Mouse (Mus musculus) ES-E14 (cell line): ENCODE results near the gene Eif4e3. TPM values are rescaled to one million over a fixed set of nuclear protein-coding genes. Genes with fewer than 3 reads are reported as not detected.
A peak's percentile ranks its signal among the peaks of the same experiment; 100 is the strongest.

Source experiments
- DNase-seq: peaks from one replicate; pipeline ENCODE4 v3.0.0-alpha.2; 2013; ENCODE audit warnings: low read depth, low spot score
- H3K27ac ChIP-seq: 2 replicates; pipeline ENCODE4 v1.5.1; 2012; ENCODE audit warnings: low read depth, mild to moderate bottlenecking, low read length, moderate library complexity, mixed read lengths; ENCODE audit not compliant: poor library complexity, insufficient read depth, severe bottlenecking
- H3K36me3 ChIP-seq: 2 replicates; pipeline ENCODE4 v1.6.1; 2012; ENCODE audit warnings: mild to moderate bottlenecking, low read length, moderate library complexity, mixed read lengths; ENCODE audit not compliant: control insufficient read depth, poor library complexity, insufficient read depth, severe bottlenecking
- H3K4me1 ChIP-seq, 2 experiments: fragments of 150-350 bp in 1 of 2; sonication (generic) in 1 of 2; 2 replicates each; pipeline ENCODE4 v1.6.1; 2012; ENCODE audit warnings: low read length in 2 of 2, mild to moderate bottlenecking in 1 of 2, mixed read lengths in 1 of 2; ENCODE audit not compliant: control insufficient read depth in 2 of 2, insufficient read depth in 2 of 2, poor library complexity in 1 of 2
- H3K4me3 ChIP-seq, 2 experiments: fragments of 150-350 bp in 1 of 2; sonication (generic) in 1 of 2; 2 replicates each; pipeline ENCODE4 v1.5.1; 2012; ENCODE audit warnings: low read length in 2 of 2, low read depth in 1 of 2, mild to moderate bottlenecking in 1 of 2, mixed read lengths in 1 of 2; ENCODE audit not compliant: insufficient read depth in 1 of 2, poor library complexity in 1 of 2, severe bottlenecking in 1 of 2
- H3K9ac ChIP-seq: 2 replicates; pipeline ENCODE4 v1.6.1; 2012; ENCODE audit warnings: low read depth, mild to moderate bottlenecking, low read length, mixed read lengths; ENCODE audit not compliant: poor library complexity, insufficient read depth, severe bottlenecking
- H3K9me3 ChIP-seq: fragments of 150-350 bp; sonication (generic); 2 replicates; pipeline ENCODE4 v1.6.1; 2012; ENCODE audit warnings: low read depth, mild to moderate bottlenecking, low read length; ENCODE audit not compliant: control insufficient read depth, insufficient read depth
- CHD2 ChIP-seq: IDR thresholded peaks from 2 replicates; pipeline ENCODE4 v1.6.1; 2014; ENCODE audit warnings: mild to moderate bottlenecking, low read depth, low read length, inconsistent platforms
- HCFC1 ChIP-seq: IDR thresholded peaks from 2 replicates; pipeline ENCODE4 v1.6.1; 2012; ENCODE audit warnings: low read length, inconsistent platforms, borderline replicate concordance; ENCODE audit not compliant: insufficient read depth
- MAFK ChIP-seq: IDR thresholded peaks from 2 replicates; pipeline ENCODE4 v1.6.1; 2014; ENCODE audit warnings: mild to moderate bottlenecking, low read depth, low read length, inconsistent platforms; ENCODE audit not compliant: insufficient read depth
- ZC3H11A ChIP-seq: IDR thresholded peaks from 2 replicates; pipeline ENCODE4 v1.6.1; 2012; ENCODE audit warnings: low read depth, mild to moderate bottlenecking, inconsistent platforms, low read length, borderline replicate concordance
- ZNF384 ChIP-seq: IDR thresholded peaks from 2 replicates; pipeline ENCODE4 v1.6.1; 2012; ENCODE audit warnings: low read depth, low read length, inconsistent platforms
- in situ Hi-C, 2 experiments: fragments of 600-800 bp; cut with MboI; formaldehyde crosslinking; loops; one replicate each; pipeline ENCODE4 v1.15.1; 2025; ENCODE audit warnings: low sequenced_read_pairs in 2 of 2, inconsistent platforms in 1 of 2; ENCODE audit not compliant: unreplicated experiment in 2 of 2
- total RNA-seq: library from RNA; depleted of rRNA; stranded (reverse); fragments of 300-350 nt; gene quantifications from 2 replicates; pipeline ENCODE4 v1.2.3, GENCODE M21; 2012

The Eif4e3 gene
- total RNA-seq, 1 experiment: 1.4 TPM

DNA sequence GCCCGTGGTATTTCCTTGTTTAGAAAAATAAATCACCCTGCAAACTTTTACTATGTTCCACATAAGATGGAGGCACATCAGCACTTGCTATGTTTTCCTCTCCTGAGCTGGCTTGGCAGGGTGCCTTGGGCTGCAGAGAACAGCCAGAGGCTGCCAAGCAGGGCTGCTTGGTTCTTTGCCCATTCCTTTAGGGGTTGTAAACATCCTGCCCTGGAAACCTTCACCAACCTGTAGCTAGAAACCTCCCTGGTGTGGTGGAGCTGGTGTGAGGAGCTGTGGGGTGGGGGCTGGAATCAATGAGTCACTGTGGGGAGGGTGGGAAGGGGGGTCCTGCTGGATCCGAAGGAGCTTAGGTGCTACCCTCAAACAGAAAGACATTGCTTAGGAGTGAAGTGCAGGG is 61.8 kb downstream of the Eif4e3 start:
- Histone ChIP-seq H3K9ac (no peak overlapping the region), H3K4me1 (no peaks in the 10 kb centered on the region), H3K9me3 (no peaks in the 10 kb centered on the region), H3K4me3 (no peak overlapping the region), H3K27ac (no peak overlapping the region), H3K36me3 (no peaks in the 10 kb centered on the region)
- DNase-seq: no peak
- TF ChIP-seq ZC3H11A (no peak), MAFK (no peak), HCFC1 (no peak), ZNF384 (no peak), CHD2 (no peak)
- in situ Hi-C loops: no loop called here

DNA sequence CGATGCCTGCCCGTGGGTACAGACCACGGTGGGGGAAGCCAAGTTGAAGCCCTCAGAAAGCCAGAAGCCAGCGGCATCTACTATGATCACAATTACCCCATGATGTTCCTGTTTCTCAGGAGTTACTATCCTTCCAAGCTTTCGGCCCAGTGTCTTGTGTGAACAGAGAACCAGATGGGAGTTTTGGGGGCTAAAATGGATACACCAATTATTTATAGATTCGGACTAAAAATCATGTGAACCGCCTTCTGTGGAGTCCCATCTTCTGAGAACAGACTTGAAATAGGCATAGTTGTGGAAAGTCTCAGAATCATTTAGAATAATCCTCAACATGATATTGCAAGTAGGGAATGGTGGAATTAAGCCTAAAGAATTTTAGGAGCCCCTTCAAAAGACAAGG is 64.1 kb downstream of the Eif4e3 start:
- Histone ChIP-seq H3K36me3 (no peaks in the 10 kb centered on the region), H3K9me3 (no peaks in the 10 kb centered on the region), H3K4me3 (no peak overlapping the region), H3K9ac (no peak overlapping the region), H3K4me1 (no peaks in the 10 kb centered on the region), H3K27ac (no peak overlapping the region)
- TF ChIP-seq HCFC1 (no peak), CHD2 (no peak), ZC3H11A (no peak), ZNF384 (no peak), MAFK (no peak)
- no peak for DNase-seq
- in situ Hi-C loops: no loop called here

DNA sequence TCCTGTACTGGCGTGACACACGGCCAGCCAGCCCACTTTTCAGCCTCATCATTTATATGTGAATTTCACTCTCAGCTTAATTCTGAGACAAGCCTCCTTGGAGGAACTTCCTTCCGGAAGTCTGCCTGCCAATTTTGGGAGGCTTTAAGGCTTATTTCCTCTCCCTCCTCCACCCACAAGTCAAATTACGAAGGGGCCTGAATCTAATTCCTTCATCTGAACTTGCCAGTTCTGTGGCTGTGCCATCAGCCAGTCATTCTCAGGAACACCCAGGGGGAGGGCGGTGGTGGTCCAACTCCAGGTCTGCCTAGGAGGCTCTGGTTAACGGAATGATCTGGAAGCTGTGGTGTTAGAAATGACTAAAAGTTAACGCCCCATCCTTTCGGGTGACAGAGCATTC is 65.7 kb downstream of the Eif4e3 start:
- no peaks in the 10 kb centered on the region for H3K9me3 ChIP-seq
- no peaks in the 10 kb centered on the region for H3K4me1 ChIP-seq
- H3K27ac ChIP-seq: no peak overlapping the region
- in situ Hi-C loops: no loop called here
- no peak overlapping the region for H3K4me3 ChIP-seq
- TF ChIP-seq ZNF384 (no peak), ZC3H11A (no peak), CHD2 (no peak), HCFC1 (no peak), MAFK (no peak)
- no peak for DNase-seq
- H3K36me3 ChIP-seq: no peaks in the 10 kb centered on the region
- no peak overlapping the region for H3K9ac ChIP-seq

DNA sequence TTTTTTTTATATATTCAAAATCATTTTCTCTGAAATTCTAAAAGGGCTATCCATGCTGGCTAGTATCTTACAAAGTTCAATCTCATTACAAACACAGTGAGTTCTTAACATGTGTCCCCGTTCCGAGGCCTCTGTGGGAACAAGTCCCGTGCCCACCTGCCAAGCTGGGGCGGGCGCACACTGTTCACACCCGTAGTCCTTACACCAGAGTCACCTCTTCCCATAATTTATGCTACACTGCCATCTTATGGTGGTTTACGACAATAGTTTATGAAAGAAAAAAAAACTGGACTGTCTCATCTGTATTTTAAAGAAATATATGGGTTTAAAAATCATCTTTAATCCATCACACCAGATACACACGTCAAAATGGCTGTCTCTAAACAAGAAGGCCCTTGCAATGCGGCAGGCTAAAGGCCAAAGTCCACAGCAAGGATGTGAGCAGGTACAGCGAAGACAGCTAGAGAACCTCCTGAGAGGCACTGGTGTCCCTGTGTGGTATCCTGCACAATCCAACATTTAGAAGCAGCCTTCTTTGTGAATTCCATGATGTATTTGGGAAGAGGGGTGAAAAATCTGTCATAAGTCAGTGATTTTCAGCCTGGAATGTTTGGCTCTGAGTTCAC is 66.3 kb downstream of the Eif4e3 start:
- peak; percentile 77; the same call in 1 of the 2 replicates for TF ChIP-seq ZNF384
- no peak for TF ChIP-seq MAFK
- TF ChIP-seq ZC3H11A: 0 out of 2 replicates have a peak, but pooled peaks have one; percentile 8
- no peak overlapping the region for H3K27ac ChIP-seq
- no peaks in the 10 kb centered on the region for H3K4me1 ChIP-seq
- H3K36me3 ChIP-seq: no peaks in the 10 kb centered on the region
- in situ Hi-C loops: no loop called here
- no peak for DNase-seq
- H3K9me3 ChIP-seq: no peaks in the 10 kb centered on the region
- H3K4me3 ChIP-seq: no peak overlapping the region
- H3K9ac ChIP-seq: no peak overlapping the region

DNA sequence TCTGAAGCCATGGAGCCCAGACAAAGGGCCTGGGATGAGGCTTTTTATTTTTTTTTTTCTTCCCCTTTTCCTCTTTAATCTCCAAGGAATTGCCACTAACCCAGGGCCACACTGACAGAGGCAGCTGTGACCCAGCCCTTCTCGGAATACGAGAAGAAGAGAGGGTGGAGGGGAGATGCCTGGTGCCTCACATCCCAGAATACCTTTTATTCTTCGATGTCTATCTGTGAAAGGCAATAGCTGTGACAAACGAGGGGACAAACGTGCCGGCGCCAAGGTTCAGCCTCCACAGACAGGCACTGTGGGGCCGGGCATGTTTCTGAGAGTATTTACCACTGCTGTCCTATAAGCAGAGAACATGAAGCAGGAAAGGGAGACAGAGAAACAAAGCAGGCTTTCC is 66.9 kb downstream of the Eif4e3 start:
- Histone ChIP-seq H3K4me1 (no peaks in the 10 kb centered on the region), H3K9me3 (no peaks in the 10 kb centered on the region), H3K36me3 (no peaks in the 10 kb centered on the region), H3K4me3 (no peak overlapping the region), H3K9ac (no peak overlapping the region), H3K27ac (no peak overlapping the region)
- DNase-seq: no peak
- TF ChIP-seq ZNF384 (no peak), MAFK (no peak), HCFC1 (no peak), CHD2 (no peak), ZC3H11A (no peak)
- in situ Hi-C loops: no loop called here
